8 mouse cellular contexts compared by ENCODE assay signal in the genomic region with DNA sequence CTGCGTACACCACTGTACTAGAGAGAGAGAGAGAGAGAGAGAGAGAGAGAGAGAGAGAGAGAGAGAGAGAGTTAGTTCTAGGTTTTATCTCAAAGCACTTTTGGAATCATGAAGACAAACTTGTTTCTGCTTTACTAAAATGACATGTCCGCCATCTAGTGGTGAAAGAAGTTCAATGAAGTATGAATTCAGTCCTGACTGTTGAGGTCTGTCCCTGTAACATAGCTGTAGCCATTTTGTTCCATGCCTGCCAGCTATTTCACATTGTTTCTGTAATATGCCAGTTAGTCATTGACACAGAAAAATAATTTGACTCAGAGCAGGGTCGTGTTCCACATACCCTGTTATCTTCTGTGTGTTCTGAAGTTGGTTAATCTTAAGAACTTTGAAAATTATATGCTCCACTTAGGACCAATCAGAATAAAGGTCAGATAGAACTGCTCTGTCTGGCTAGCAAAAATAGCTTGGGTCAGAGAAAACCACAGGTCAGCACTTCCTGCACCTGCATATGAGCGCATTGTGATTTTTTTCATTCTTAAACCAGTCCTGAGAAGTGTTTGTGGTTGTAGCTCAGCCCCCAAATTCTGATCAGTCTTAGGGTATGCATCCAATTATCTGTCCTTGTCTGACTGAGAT. TPM values are rescaled to one million over a fixed set of nuclear protein-coding genes. Genes with fewer than 3 reads are reported as not detected.
DNase-seq lines count a peak whose midpoint lies in the region; ATAC-seq lines count a peak whose summit lies in the region.

No protein-coding gene starts in this region.

- intact Hi-C loops in left cerebral cortex, postnatal 25 days (cut with DNase I), result loop anchor here (2.0 to 10.0 kb wide), 2 partner anchors 32 to 590 kb away; partner anchors contain the start of genes Ppp2r1a and Zfp948

- no peak overlapping the region for H3K4me3 ChIP-seq in midbrain, embryonic 11.5 days (ENCODE audit: low read depth, low read length)
- H3K4me3 ChIP-seq in midbrain, embryonic 10.5 days, result no peak overlapping the region
- H3K4me3 ChIP-seq in brown adipose tissue, adult 24 weeks (ENCODE audit: insufficient read depth, low read depth, low read length), result peak overlapping the region; percentile 74; the same call in 1 of the 2 replicates
- H3K4me3 ChIP-seq in hindbrain, embryonic 14.5 days (replicated peaks; ENCODE audit: low read length), result no peak overlapping the region
- no peak overlapping the region for H3K4me3 ChIP-seq in midbrain, embryonic 14.5 days (replicated peaks; ENCODE audit: low read depth, low read length)

- ATAC-seq in midbrain, embryonic 11.5 days (ENCODE audit: low FRiP score), result peak; percentile 31
- ATAC-seq in erythroid progenitor cell, adult 5-6 weeks (replicated peaks; ENCODE audit: low FRiP score, poor library complexity, severe bottlenecking), result peak; percentile 70
- ATAC-seq in hindbrain, embryonic 14.5 days (ENCODE audit: low FRiP score), result peak; percentile 26; the same call in 1 of the 2 replicates
- ATAC-seq in midbrain, embryonic 14.5 days (ENCODE audit: low FRiP score, low TSS enrichment), result peak; percentile 19; the same call in 1 of the 2 replicates

- H3K4me1 ChIP-seq in midbrain, embryonic 11.5 days (ENCODE audit: control insufficient read depth, insufficient read depth, low read length), result peaks cover 5% of the 10 kb centered on the region; the same call in 1 of the 2 replicates
- H3K4me1 ChIP-seq in midbrain, embryonic 10.5 days, result peaks cover 37% of the 10 kb centered on the region
- no peaks in the 10 kb centered on the region; the same call in 1 of the 2 replicates for H3K4me1 ChIP-seq in brown adipose tissue, adult 24 weeks (ENCODE audit: control insufficient read depth, insufficient read depth, insufficient read length, low read length)
- peaks cover 20% of the 10 kb centered on the region for H3K4me1 ChIP-seq in hindbrain, embryonic 14.5 days (replicated peaks; ENCODE audit: control insufficient read depth, insufficient read depth, low read length)
- H3K4me1 ChIP-seq in midbrain, embryonic 14.5 days (ENCODE audit: control insufficient read depth, insufficient read depth, low read length), result peaks cover 8% of the 10 kb centered on the region; the same call in 1 of the 2 replicates

- no peak overlapping the region for H3K4me2 ChIP-seq in midbrain, embryonic 11.5 days
- peak overlapping the region; percentile 72; the same call in 1 of the 2 replicates for H3K4me2 ChIP-seq in hindbrain, embryonic 14.5 days (replicated peaks)
- H3K4me2 ChIP-seq in midbrain, embryonic 14.5 days (ENCODE audit: low read length), result 0 out of 2 replicates have a peak overlapping the region, but pooled peaks have one; percentile 55

- H3K36me3 ChIP-seq in midbrain, embryonic 11.5 days (ENCODE audit: control insufficient read depth, insufficient read depth, low read length), result no peaks in the 10 kb centered on the region
- H3K36me3 ChIP-seq in midbrain, embryonic 10.5 days, result no peaks in the 10 kb centered on the region
- no peaks in the 10 kb centered on the region for H3K36me3 ChIP-seq in hindbrain, embryonic 14.5 days (replicated peaks; ENCODE audit: control insufficient read depth, insufficient read depth)
- no peaks in the 10 kb centered on the region for H3K36me3 ChIP-seq in midbrain, embryonic 14.5 days (ENCODE audit: control insufficient read depth, insufficient read depth, low read length)

- no peaks in the 10 kb centered on the region for H3K27me3 ChIP-seq in midbrain, embryonic 11.5 days (ENCODE audit: control insufficient read depth, insufficient read depth, low read length)
- H3K27me3 ChIP-seq in midbrain, embryonic 10.5 days (ENCODE audit: low read depth, poor library complexity, severe bottlenecking), result no peaks in the 10 kb centered on the region
- no peaks in the 10 kb centered on the region for H3K27me3 ChIP-seq in hindbrain, embryonic 14.5 days (ENCODE audit: control insufficient read depth, insufficient read depth, low read length)
- H3K27me3 ChIP-seq in midbrain, embryonic 14.5 days (ENCODE audit: control insufficient read depth, insufficient read depth, low read length), result no peaks in the 10 kb centered on the region

- WGBS in midbrain, embryonic 11.5 days, result 27% methylated on average over 4 of the region's 4 CpGs
- 24% methylated on average over 4 of the region's 4 CpGs for WGBS in midbrain, embryonic 10.5 days
- WGBS in hindbrain, embryonic 14.5 days, result 24% methylated on average over 4 of the region's 4 CpGs
- WGBS in midbrain, embryonic 14.5 days, result 21% methylated on average over 4 of the region's 4 CpGs

- peak; percentile 89 for DNase-seq in midbrain, embryonic 11.5 days (ENCODE audit: low spot score, missing footprints)
- no peak for DNase-seq in midbrain, embryonic 10.5 days (ENCODE audit: low spot score)
- DNase-seq in hindbrain, embryonic 14.5 days (ENCODE audit: low spot score), result peak; percentile 83
- peak; percentile 71 to 92 for DNase-seq in left cerebral cortex, postnatal 25 days (ENCODE audit: low spot score in 2 of 2)
- peak; percentile 91 for DNase-seq in midbrain, embryonic 14.5 days
- peak; percentile 13 for DNase-seq in thymus, postnatal 4 days

- no peak overlapping the region for H3K9ac ChIP-seq in midbrain, embryonic 11.5 days (ENCODE audit: low read length)
- no peak overlapping the region for H3K9ac ChIP-seq in hindbrain, embryonic 14.5 days
- H3K9ac ChIP-seq in midbrain, embryonic 14.5 days (replicated peaks; ENCODE audit: low read length), result no peak overlapping the region

- H3K9me3 ChIP-seq in midbrain, embryonic 11.5 days (ENCODE audit: control insufficient read depth, low read length), result no peaks in the 10 kb centered on the region
- H3K9me3 ChIP-seq in midbrain, embryonic 10.5 days (replicated peaks), result no peaks in the 10 kb centered on the region
- H3K9me3 ChIP-seq in hindbrain, embryonic 14.5 days (ENCODE audit: control insufficient read depth, low read length), result no peaks in the 10 kb centered on the region
- no peaks in the 10 kb centered on the region for H3K9me3 ChIP-seq in midbrain, embryonic 14.5 days (ENCODE audit: control insufficient read depth, low read length)

- no peak overlapping the region for H3K27ac ChIP-seq in midbrain, embryonic 11.5 days (ENCODE audit: low read depth, low read length)
- H3K27ac ChIP-seq in midbrain, embryonic 10.5 days (replicated peaks), result no peak overlapping the region
- peak overlapping the region; percentile 39; the same call in 1 of the 2 replicates for H3K27ac ChIP-seq in brown adipose tissue, adult 24 weeks (replicated peaks; ENCODE audit: low read depth, low read length)
- H3K27ac ChIP-seq in hindbrain, embryonic 14.5 days, result no peak overlapping the region
- H3K27ac ChIP-seq in midbrain, embryonic 14.5 days (replicated peaks; ENCODE audit: low read depth, low read length), result no peak overlapping the region

RNA-seq across cellular contexts. Expression of gene Zfp52, which starts 0.8 kb away (rescaled TPM):
- 1.6 TPM in 2 replicates for polyA plus RNA-seq in midbrain, embryonic 11.5 days (2014; fragmentation: Nextera tagmentation; extraction: Ambion mirVana)
- 1.7 and 2.2 TPM in 2 replicates for polyA plus RNA-seq in midbrain, embryonic 10.5 days (2016; fragmentation: Nextera tagmentation; extraction: Ambion mirVana)
- 5.0 and 6.8 TPM in 2 replicates for polyA plus RNA-seq in brown adipose tissue, adult 24 weeks (2012; ENCODE audit: insufficient read depth, insufficient read length, missing spikeins)
- total RNA-seq in erythroid progenitor cell, adult 5-6 weeks (2015; ENCODE audit: low replicate concordance), result 5.0 and 6.3 TPM in 2 replicates
- 3.2 and 4.1 TPM in 2 replicates for total RNA-seq in erythroid progenitor cell, adult 5-6 weeks (2017; ENCODE audit: low replicate concordance)
- 1.8 and 1.9 TPM in 2 replicates for polyA plus RNA-seq in hindbrain, embryonic 14.5 days (2014; fragmentation: Nextera tagmentation; extraction: Ambion mirVana)
- 1 to 10 TPM; 6.0 to 6.3 TPM for total RNA-seq in left cerebral cortex, postnatal 25 days (2021)
- polyA plus RNA-seq in midbrain, embryonic 14.5 days (2014; fragmentation: Nextera tagmentation; extraction: Ambion mirVana), result 1.5 TPM in 2 replicates

RNA-seq across cellular contexts. Expression of gene Zfp948, which starts 32.2 kb away (rescaled TPM):
- 19.5 and 21.3 TPM in 2 replicates for polyA plus RNA-seq in midbrain, embryonic 11.5 days (2014; fragmentation: Nextera tagmentation; extraction: Ambion mirVana)
- polyA plus RNA-seq in midbrain, embryonic 10.5 days (2016; fragmentation: Nextera tagmentation; extraction: Ambion mirVana), result 14.0 and 14.6 TPM in 2 replicates
- polyA plus RNA-seq in brown adipose tissue, adult 24 weeks (2012; ENCODE audit: insufficient read depth, insufficient read length, missing spikeins), result 4.5 and 8.5 TPM in 2 replicates
- 4.6 and 4.7 TPM in 2 replicates for total RNA-seq in erythroid progenitor cell, adult 5-6 weeks (2015; ENCODE audit: low replicate concordance)
- total RNA-seq in erythroid progenitor cell, adult 5-6 weeks (2017; ENCODE audit: low replicate concordance), result 2.4 and 2.7 TPM in 2 replicates
- polyA plus RNA-seq in hindbrain, embryonic 14.5 days (2014; fragmentation: Nextera tagmentation; extraction: Ambion mirVana), result 21.9 and 22.2 TPM in 2 replicates
- 10 to 100 TPM; 11.9 to 12.1 TPM for total RNA-seq in left cerebral cortex, postnatal 25 days (2021)
- 21.2 and 25.4 TPM in 2 replicates for polyA plus RNA-seq in midbrain, embryonic 14.5 days (2014; fragmentation: Nextera tagmentation; extraction: Ambion mirVana)

RNA-seq across cellular contexts. Expression of gene Zfp53, which starts 45.8 kb away (rescaled TPM):
- polyA plus RNA-seq in midbrain, embryonic 11.5 days (2014; fragmentation: Nextera tagmentation; extraction: Ambion mirVana), result 10.9 and 12.4 TPM in 2 replicates
- 10.0 and 10.3 TPM in 2 replicates for polyA plus RNA-seq in midbrain, embryonic 10.5 days (2016; fragmentation: Nextera tagmentation; extraction: Ambion mirVana)
- 3.1 and 3.6 TPM in 2 replicates for polyA plus RNA-seq in brown adipose tissue, adult 24 weeks (2012; ENCODE audit: insufficient read depth, insufficient read length, missing spikeins)
- 2.1 and 11.5 TPM in 2 replicates for total RNA-seq in erythroid progenitor cell, adult 5-6 weeks (2015; ENCODE audit: low replicate concordance)
- total RNA-seq in erythroid progenitor cell, adult 5-6 weeks (2017; ENCODE audit: low replicate concordance), result 3.3 and 9.1 TPM in 2 replicates
- polyA plus RNA-seq in hindbrain, embryonic 14.5 days (2014; fragmentation: Nextera tagmentation; extraction: Ambion mirVana), result 9.5 and 11.1 TPM in 2 replicates
- 1 to 10 TPM; 4.0 to 4.7 TPM for total RNA-seq in left cerebral cortex, postnatal 25 days (2021)
- 10.9 and 11.4 TPM in 2 replicates for polyA plus RNA-seq in midbrain, embryonic 14.5 days (2014; fragmentation: Nextera tagmentation; extraction: Ambion mirVana)

Comparison
In these comparisons a context has a peak if more than half of its experiments do, and no peak if none do; other contexts are left out.
1. ATAC-seq: peak in every context shown above with its lines; median percentile 70 in erythroid progenitor cell, adult 5-6 weeks; 31 in midbrain, embryonic 11.5 days; 26 in hindbrain, embryonic 14.5 days; 19 in midbrain, embryonic 14.5 days.